Mouse (Mus musculus) hindbrain, embryonic 16.5 days (tissue): ENCODE results near the gene Tmem35b. TPM values are rescaled to one million over a fixed set of nuclear protein-coding genes. Genes with fewer than 3 reads are reported as not detected.

Experiments used
- ATAC-seq: fragments of 200-750 bp; cut with Nextera tagmentation; 2 replicates; pipeline ENCODE4 v1.8.0; 2017; ENCODE audit warnings: moderate TSS enrichment, moderate library complexity
- H3K27ac ChIP-seq: fragments of 300-500 bp; sonication (generic); 2 replicates; pipeline ENCODE4 v1.5.1; 2014; ENCODE audit warnings: low read depth, mild to moderate bottlenecking, control low read depth, low read length, moderate library complexity
- H3K27me3 ChIP-seq: fragments of 300-500 bp; sonication (generic); replicated peaks from 2 replicates; pipeline ENCODE4 v1.6.1; 2014; ENCODE audit warnings: low read length; ENCODE audit not compliant: control insufficient read depth, insufficient read depth
- H3K36me3 ChIP-seq: fragments of 300-500 bp; sonication (generic); 2 replicates; pipeline ENCODE4 v1.6.1; 2014; ENCODE audit warnings: mild to moderate bottlenecking, low read length, moderate library complexity, mixed read lengths; ENCODE audit not compliant: control insufficient read depth, insufficient read depth
- H3K4me1 ChIP-seq: fragments of 300-500 bp; sonication (generic); 2 replicates; pipeline ENCODE4 v1.6.1; 2014; ENCODE audit warnings: low read depth, low read length; ENCODE audit not compliant: control insufficient read depth, insufficient read depth
- H3K4me2 ChIP-seq: fragments of 300-500 bp; sonication (generic); 2 replicates; pipeline ENCODE4 v1.6.1; 2014; ENCODE audit warnings: mild to moderate bottlenecking, low read length, control low read depth, moderate library complexity
- H3K4me3 ChIP-seq: fragments of 300-500 bp; sonication (generic); 2 replicates; pipeline ENCODE4 v1.5.1; 2014; ENCODE audit warnings: mild to moderate bottlenecking, low read length, control low read depth, moderate library complexity
- H3K9ac ChIP-seq: fragments of 300-500 bp; sonication (generic); 2 replicates; pipeline ENCODE4 v1.6.1; 2014; ENCODE audit warnings: low read depth, mild to moderate bottlenecking, control low read depth, low read length, moderate library complexity
- H3K9me3 ChIP-seq: fragments of 300-500 bp; sonication (generic); 2 replicates; pipeline ENCODE4 v1.6.1; 2014; ENCODE audit warnings: mild to moderate bottlenecking, low read length, moderate library complexity; ENCODE audit not compliant: control insufficient read depth
- WGBS: fragments of 180-500 bp; shearing (Covaris S2); extraction: QIAGEN DNeasy Blood & Tissue Kit; methylation state at CpG from one replicate; pipeline ENCODE4 v1.1.7; 2014; 5-methylcytosine and 5-hydroxymethylcytosine counted together
- polyA plus RNA-seq: library from polyadenylated mRNA; unstranded; fragments of >200 nt; fragmentation: Nextera tagmentation; extraction: Ambion mirVana; gene quantifications from 2 replicates; pipeline ENCODE4 v1.2.1, GENCODE M21; 2015

The Tmem35b gene
- polyA plus RNA-seq, 1 experiment from 2014 or later, result 17.5 TPM

GRCm38 (mm10) chr4:127107566-127107965 lies 15.9 kb upstream of the Tmem35b start:
- no peak for ATAC-seq
- 93% methylated on average over 4 of the region's 4 CpGs for WGBS

DNA sequence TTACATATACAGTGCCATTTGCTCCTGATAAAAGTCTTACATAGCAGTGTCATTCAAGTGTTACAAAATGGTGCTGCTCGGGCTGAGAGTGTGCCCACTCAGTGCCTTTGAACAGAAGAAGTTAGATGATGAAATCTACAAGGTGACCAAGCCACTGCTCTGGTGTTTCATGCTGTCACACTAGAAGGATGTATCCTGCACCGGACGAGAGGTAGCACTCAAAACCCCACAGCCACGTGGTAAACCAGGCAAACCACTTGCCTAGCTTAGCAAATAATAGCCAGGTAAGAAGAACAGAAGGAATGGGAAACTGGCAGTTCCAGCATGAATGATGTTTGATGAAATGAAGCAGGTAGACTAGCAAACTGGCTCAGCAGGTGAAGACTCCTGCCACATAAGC lies 12.9 kb upstream of the Tmem35b start:
- H3K9me3 ChIP-seq, result no peaks in the 10 kb centered on the region
- no peak overlapping the region for H3K9ac ChIP-seq
- no peaks in the 10 kb centered on the region for H3K27me3 ChIP-seq
- no peak for ATAC-seq
- WGBS, result 79% methylated on average over 4 of the region's 4 CpGs
- no peak overlapping the region for H3K27ac ChIP-seq
- no peaks in the 10 kb centered on the region for H3K4me1 ChIP-seq
- H3K4me3 ChIP-seq, result no peak overlapping the region
- peaks cover 21% of the 10 kb centered on the region for H3K36me3 ChIP-seq
- no peak overlapping the region for H3K4me2 ChIP-seq

More at GRCm38 (mm10) chr4:127107566-127107965, 15.9 kb upstream of the Tmem35b start:
- H3K4me3 ChIP-seq, result no peak overlapping the region
- H3K9ac ChIP-seq, result no peak overlapping the region
- H3K4me2 ChIP-seq, result no peak overlapping the region
- no peaks in the 10 kb centered on the region for H3K9me3 ChIP-seq
- no peaks in the 10 kb centered on the region for H3K27me3 ChIP-seq
- no peaks in the 10 kb centered on the region for H3K4me1 ChIP-seq
- H3K27ac ChIP-seq, result no peak overlapping the region
- peaks cover 25% of the 10 kb centered on the region for H3K36me3 ChIP-seq

- no peak for ATAC-seq
- H3K9ac ChIP-seq, result no peak overlapping the region
- WGBS, result 94% methylated on average over 1 of the region's 1 CpGs
Measured at GRCm38 (mm10) chr4:127124331-127124730, 840 bp downstream of the Tmem35b start.

GRCm38 (mm10) chr4:127125834-127126463 lies 2.5 kb downstream of the Tmem35b start:
- peak; percentile 99 for ATAC-seq
- no peaks in the 10 kb centered on the region for H3K9me3 ChIP-seq
- H3K4me3 ChIP-seq, result peak overlapping the region; percentile 65
- H3K4me2 ChIP-seq, result peak overlapping the region; percentile 79
- peak overlapping the region; percentile 78 for H3K9ac ChIP-seq
- H3K27ac ChIP-seq, result peak overlapping the region; percentile 39; the same call in 1 of the 2 replicates
- peaks cover 12% of the 10 kb centered on the region for H3K36me3 ChIP-seq
- peaks cover 5% of the 10 kb centered on the region for H3K4me1 ChIP-seq
- H3K27me3 ChIP-seq, result no peaks in the 10 kb centered on the region
- WGBS, result under 1% methylated on average over 34 of the region's 35 CpGs

More at GRCm38 (mm10) chr4:127124331-127124730, 840 bp downstream of the Tmem35b start:
- no peaks in the 10 kb centered on the region for H3K9me3 ChIP-seq
- H3K27ac ChIP-seq, result no peak overlapping the region
- no peak overlapping the region for H3K4me3 ChIP-seq
- H3K4me1 ChIP-seq, result peaks cover 5% of the 10 kb centered on the region
- no peak overlapping the region for H3K4me2 ChIP-seq
- H3K27me3 ChIP-seq, result no peaks in the 10 kb centered on the region
- H3K36me3 ChIP-seq, result peaks cover 11% of the 10 kb centered on the region

DNA sequence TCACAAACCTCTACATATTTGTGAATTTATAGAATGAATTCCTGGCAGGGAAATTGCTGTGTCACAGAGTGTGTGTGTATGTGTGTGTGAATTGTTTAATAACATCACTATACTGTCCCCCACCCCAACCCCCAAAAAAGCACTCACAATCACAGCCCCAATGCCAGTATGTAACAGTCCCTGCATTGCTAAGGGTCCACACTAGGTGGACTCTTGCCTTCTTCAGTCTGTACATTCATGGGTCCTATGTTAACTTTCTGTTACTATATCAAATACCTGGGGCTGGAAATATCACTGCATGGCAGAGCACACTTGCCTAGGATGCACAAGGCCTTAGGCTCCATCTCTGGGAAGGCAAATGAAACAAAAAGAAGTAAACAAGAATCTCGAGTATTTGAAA lies 11.2 kb downstream of the Tmem35b start:
- H3K4me3 ChIP-seq, result no peak overlapping the region
- no peak overlapping the region for H3K9ac ChIP-seq
- H3K9me3 ChIP-seq, result no peaks in the 10 kb centered on the region
- no peak overlapping the region for H3K4me2 ChIP-seq
- H3K36me3 ChIP-seq, result no peaks in the 10 kb centered on the region
- H3K27ac ChIP-seq, result no peak overlapping the region
- no peaks in the 10 kb centered on the region for H3K27me3 ChIP-seq
- no peaks in the 10 kb centered on the region for H3K4me1 ChIP-seq
- WGBS, result 49% methylated on average over 1 of the region's 1 CpGs
- no peak for ATAC-seq

- Histone ChIP-seq H3K27me3 (no peaks in the 10 kb centered on the region), H3K9ac (no peak overlapping the region), H3K36me3 (no peaks in the 10 kb centered on the region), H3K4me3 (no peak overlapping the region), H3K4me2 (no peak overlapping the region), H3K9me3 (no peaks in the 10 kb centered on the region), H3K27ac (no peak overlapping the region), H3K4me1 (no peaks in the 10 kb centered on the region)
- WGBS, result 72% methylated on average over 5 of the region's 5 CpGs
- ATAC-seq, result no peak
Measured at GRCm38 (mm10) chr4:127137591-127137990, 14.1 kb downstream of the Tmem35b start.

DNA sequence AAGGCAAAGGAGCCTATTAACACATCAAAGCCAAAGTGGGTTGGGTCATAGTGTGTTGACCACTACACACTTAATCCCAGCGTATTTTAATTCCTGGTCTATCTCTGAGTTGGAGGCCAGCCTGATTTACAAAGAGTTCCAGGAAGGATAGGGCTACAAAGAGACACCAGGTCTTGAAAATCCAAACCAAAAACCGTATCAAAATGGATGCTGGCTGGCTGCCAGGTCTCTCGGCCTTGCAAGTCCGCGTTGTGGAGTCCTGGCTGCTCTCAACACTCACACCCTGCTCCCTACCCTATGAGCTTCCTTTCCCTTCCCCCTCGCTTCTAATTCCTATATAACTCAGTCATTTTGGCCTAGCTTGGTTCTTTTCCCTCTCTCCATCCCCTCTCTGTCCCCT lies 15.0 kb downstream of the Tmem35b start:
- H3K27ac ChIP-seq, result no peak overlapping the region
- no peaks in the 10 kb centered on the region for H3K27me3 ChIP-seq
- no peak overlapping the region for H3K4me3 ChIP-seq
- no peak for ATAC-seq
- no peaks in the 10 kb centered on the region for H3K4me1 ChIP-seq
- H3K9ac ChIP-seq, result no peak overlapping the region
- no peak overlapping the region for H3K4me2 ChIP-seq
- 32% methylated on average over 6 of the region's 6 CpGs for WGBS
- H3K36me3 ChIP-seq, result no peaks in the 10 kb centered on the region
- H3K9me3 ChIP-seq, result no peaks in the 10 kb centered on the region

DNA sequence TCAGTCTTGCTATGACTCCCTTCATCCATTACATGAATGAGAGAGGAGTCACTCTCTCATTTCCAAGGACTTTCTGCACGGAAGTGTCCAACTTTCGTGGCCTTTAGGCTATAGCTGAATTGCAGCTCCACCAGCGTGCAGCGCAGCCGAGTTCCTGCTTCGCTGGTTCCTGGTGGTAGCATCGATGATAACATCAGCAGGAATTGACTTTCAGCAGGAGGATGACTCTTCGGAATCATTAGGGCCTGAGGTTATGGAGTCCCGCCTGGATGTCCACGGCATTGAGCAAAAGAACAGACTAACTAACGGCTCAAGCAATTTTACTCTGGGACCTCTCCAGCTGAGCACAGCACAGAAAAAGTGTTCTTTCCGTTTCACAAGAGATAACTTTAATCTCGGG lies 26.5 kb downstream of the Tmem35b start:
- Histone ChIP-seq H3K4me3 (no peak overlapping the region), H3K4me1 (no peaks in the 10 kb centered on the region), H3K9me3 (no peaks in the 10 kb centered on the region), H3K4me2 (no peak overlapping the region), H3K9ac (no peak overlapping the region), H3K36me3 (no peaks in the 10 kb centered on the region), H3K27me3 (no peaks in the 10 kb centered on the region), H3K27ac (no peak overlapping the region)
- WGBS, result 87% methylated on average over 13 of the region's 13 CpGs
- ATAC-seq, result no peak

- Histone ChIP-seq H3K4me3 (no peak overlapping the region), H3K36me3 (no peaks in the 10 kb centered on the region)
- 62% methylated on average over 1 of the region's 1 CpGs for WGBS
Measured at GRCm38 (mm10) chr4:127153345-127153744, 29.9 kb downstream of the Tmem35b start.

More at GRCm38 (mm10) chr4:127153345-127153744, 29.9 kb downstream of the Tmem35b start:
- H3K27ac ChIP-seq, result no peak overlapping the region
- no peak for ATAC-seq
- H3K4me2 ChIP-seq, result no peak overlapping the region
- no peaks in the 10 kb centered on the region for H3K27me3 ChIP-seq
- H3K4me1 ChIP-seq, result no peaks in the 10 kb centered on the region
- no peaks in the 10 kb centered on the region for H3K9me3 ChIP-seq
- H3K9ac ChIP-seq, result no peak overlapping the region
